Mouse (Mus musculus) ES-E14 (cell line): ENCODE data around the gene Cry1.

ENCODE experiments used
- CHD2 ChIP-seq: IDR thresholded peaks from 2 replicates; pipeline ENCODE4 v1.6.1; 2014; ENCODE audit warnings: mild to moderate bottlenecking, low read depth, low read length, inconsistent platforms
- MAFK ChIP-seq: IDR thresholded peaks from 2 replicates; pipeline ENCODE4 v1.6.1; 2014; ENCODE audit warnings: mild to moderate bottlenecking, low read depth, low read length, inconsistent platforms; ENCODE audit not compliant: insufficient read depth
- ZC3H11A ChIP-seq: IDR thresholded peaks from 2 replicates; pipeline ENCODE4 v1.6.1; 2012; ENCODE audit warnings: low read depth, mild to moderate bottlenecking, inconsistent platforms, low read length, borderline replicate concordance

GRCm38 (mm10) chr10:85141465-85141864 lies 43.4 kb downstream of the Cry1 start:
- TF ChIP-seq CHD2 (no peak), ZC3H11A (no peak), MAFK (no peak)
